Mouse (Mus musculus) liver, adult 10 weeks (tissue): Measurements from ENCODE around the gene Cd55b. TPM values are rescaled to one million over a fixed set of nuclear protein-coding genes. Genes with fewer than 3 reads are reported as not detected.

ENCODE experiments used
- polyA plus RNA-seq: library from polyadenylated mRNA; stranded (reverse); fragments of 350-450 nt; fragmentation: Illumina TruSeq; extraction: RNeasy Lipid Tissue Mini Kit (QIAGEN cat#74804); gene quantifications from one replicate; pipeline ENCODE4 v1.2.3, GENCODE M21; 2014; ENCODE audit warnings: low read depth, low replicate concordance

Cd55b gene
- not detected for polyA plus RNA-seq

DNA sequence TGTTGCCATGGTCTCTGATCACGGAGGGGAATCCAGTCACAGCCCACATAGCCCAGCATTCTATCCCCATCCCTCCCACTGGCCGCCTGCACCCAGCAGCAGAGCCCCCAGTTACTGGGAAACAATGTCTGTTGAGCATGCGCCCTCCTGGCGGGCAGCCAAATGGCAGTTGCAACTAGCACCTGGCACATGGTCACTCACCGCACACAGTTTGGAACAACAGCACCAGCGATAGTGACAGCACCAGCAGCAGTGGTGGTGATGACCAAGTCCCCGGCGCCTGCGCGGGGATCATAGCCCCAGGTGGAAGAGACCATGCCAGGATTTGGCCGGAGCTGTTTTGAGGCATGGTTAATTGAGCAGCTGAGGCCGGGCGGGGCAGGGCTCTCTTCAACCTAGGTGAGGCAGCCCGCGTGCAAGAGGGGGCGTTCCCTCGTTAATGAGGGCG lies at the start of gene Cd55b:
Gene Cd55b, minus strand, starts transcription at position 346 of the 448 bp plus-strand sequence.

DNA sequence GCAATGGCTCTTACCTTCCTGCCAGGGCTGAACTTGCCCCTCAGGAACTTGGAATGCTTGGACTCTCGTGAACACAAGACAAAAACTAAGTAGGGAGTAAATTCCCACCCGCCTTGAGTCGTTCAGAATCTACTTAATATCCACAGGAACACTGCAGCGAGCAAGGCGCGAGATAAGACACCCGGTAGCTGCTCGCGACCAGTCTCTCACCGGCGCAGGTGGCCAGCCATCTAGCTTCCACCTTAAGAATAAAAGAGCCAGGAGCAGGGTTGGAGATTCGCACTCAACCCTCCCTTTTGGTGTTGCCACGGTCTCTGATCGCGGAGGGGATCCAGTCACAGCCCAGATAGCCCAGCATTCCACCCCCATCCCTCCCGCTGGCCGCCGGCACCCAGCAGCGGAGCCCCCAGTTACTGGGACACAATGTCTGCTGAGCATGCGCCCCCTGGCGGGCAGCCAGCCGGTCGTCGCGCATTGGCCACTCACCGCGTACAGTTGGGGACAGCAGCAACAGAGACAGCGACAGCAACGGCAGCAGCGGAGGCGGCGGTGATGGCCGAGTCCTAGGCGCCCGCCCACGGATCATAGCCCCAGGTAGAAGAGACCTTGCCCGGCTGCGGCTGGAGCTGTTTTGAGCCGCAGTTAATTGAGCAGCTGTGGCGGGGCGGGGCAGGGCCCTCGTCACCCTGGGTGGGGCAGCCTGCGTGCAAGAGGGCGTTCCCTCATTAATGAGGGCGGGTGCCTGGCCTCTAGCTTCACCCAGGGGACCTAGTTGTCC lies 39.5 kb upstream of the Cd55b start, which contains the start of gene Cd55:
Gene Cd55, minus strand, starts transcription at position 661 of the 778 bp plus-strand sequence.

Other genes starting within 250 kb of the Cd55b start
- 43.4 TPM for gene Cd55, start 39.7 kb upstream of the Cd55b start, polyA plus RNA-seq
- not detected for gene Zp3r, start 206.6 kb upstream of the Cd55b start, polyA plus RNA-seq
- gene C4bp, start 238.6 kb upstream of the Cd55b start, polyA plus RNA-seq, result 659 TPM